In genomic region chr9:107386722-107387121, GRCm38 (mm10) we compare ENCODE assay signal across 8 mouse cellular contexts. TPM values are rescaled to one million over a fixed set of nuclear protein-coding genes. Genes with fewer than 3 reads are reported as not detected.
DNase-seq lines count a peak whose midpoint lies in the region; ATAC-seq lines count a peak whose summit lies in the region.

No protein-coding gene starts in this region.

- no peaks in the 10 kb centered on the region for H3K4me1 ChIP-seq in forebrain, embryonic 14.5 days (ENCODE audit: control insufficient read depth, insufficient read depth, low read length)

- H3K4me3 ChIP-seq in forebrain, embryonic 14.5 days (ENCODE audit: low read depth, low read length) = no peak overlapping the region

- WGBS in forebrain, embryonic 14.5 days = 64% methylated on average over 3 of the region's 3 CpGs

- DNase-seq in adrenal gland, postnatal 10 days = peak; percentile 39
- no peak for DNase-seq in adrenal gland, postnatal 25 days
- DNase-seq in right cerebral cortex, postnatal 14 days = peak; percentile 30
- no peak for DNase-seq in right cerebral cortex, postnatal 25 days
- DNase-seq in kidney, adult 9 months = peak; percentile 58
- peak; percentile 47 for DNase-seq in splenic B cell, adult 2 months (ENCODE audit: low read depth, low spot score)
- DNase-seq in forebrain, embryonic 14.5 days (ENCODE audit: low spot score) = no peak
- DNase-seq in left cerebral cortex, postnatal 14 days (ENCODE audit: low spot score in 2 of 2) = no peak

- H3K9me3 ChIP-seq in forebrain, embryonic 14.5 days (replicated peaks; ENCODE audit: control insufficient read depth, low read length) = no peaks in the 10 kb centered on the region

- no peaks in the 10 kb centered on the region for H3K36me3 ChIP-seq in splenic B cell, adult 2 months (ENCODE audit: control insufficient read depth, insufficient read depth, low read length, poor library complexity, severe bottlenecking)
- no peaks in the 10 kb centered on the region for H3K36me3 ChIP-seq in forebrain, embryonic 14.5 days (ENCODE audit: control insufficient read depth, insufficient read depth, low read length)

- H3K27ac ChIP-seq in forebrain, embryonic 14.5 days (ENCODE audit: low read depth, low read length) = no peak overlapping the region

- intact Hi-C loops in left cerebral cortex, postnatal 14 days (cut with DNase I) = loop anchor here (2.0 kb wide), 1 partner anchor 70 kb away; no protein-coding TSS in a partner anchor

- no peaks in the 10 kb centered on the region for H3K27me3 ChIP-seq in splenic B cell, adult 2 months (ENCODE audit: control insufficient read depth, insufficient read depth, low read length, poor library complexity, severe bottlenecking)
- peaks cover 19% of the 10 kb centered on the region for H3K27me3 ChIP-seq in forebrain, embryonic 14.5 days (replicated peaks; ENCODE audit: control insufficient read depth, insufficient read depth, low read length)

- H3K4me2 ChIP-seq in forebrain, embryonic 14.5 days (ENCODE audit: low read length) = no peak overlapping the region

- no peak overlapping the region for H3K9ac ChIP-seq in forebrain, embryonic 14.5 days (ENCODE audit: low read length)

- ATAC-seq in forebrain, embryonic 14.5 days = no peak

RNA-seq across cellular contexts. Expression of gene Cacna2d2, which starts 12.7 kb away (rescaled TPM):
- total RNA-seq in adrenal gland, postnatal 10 days (2021) = 1 to 10 TPM; 4.1 to 4.7 TPM
- total RNA-seq in adrenal gland, postnatal 25 days (2021) = 5.6 and 6.9 TPM in 2 replicates
- polyA plus RNA-seq in forebrain, embryonic 14.5 days (2014; fragmentation: Nextera tagmentation; extraction: Ambion mirVana) = 4.2 and 4.3 TPM in 2 replicates
- total RNA-seq in left cerebral cortex, postnatal 14 days (2021) = 10 to 100 TPM; 28.1 to 34.6 TPM

RNA-seq across cellular contexts. Expression of gene 6430571L13Rik, which starts 46.3 kb away (rescaled TPM):
- 10 to 100 TPM in 1 of 2 experiments, 1 to 10 TPM in 1; 4.0 to 10.9 TPM for total RNA-seq in adrenal gland, postnatal 10 days (2021)
- 1.4 and 1.5 TPM in 2 replicates for total RNA-seq in adrenal gland, postnatal 25 days (2021)
- polyA plus RNA-seq in forebrain, embryonic 14.5 days (2014; fragmentation: Nextera tagmentation; extraction: Ambion mirVana) = 2.0 and 2.3 TPM in 2 replicates
- 1 to 10 TPM; 2.4 to 3.4 TPM for total RNA-seq in left cerebral cortex, postnatal 14 days (2021)

RNA-seq across cellular contexts. Expression of gene Hemk1, which starts 48.6 kb away (rescaled TPM):
- total RNA-seq in adrenal gland, postnatal 10 days (2021) = 10 to 100 TPM; 24.1 to 33.5 TPM
- total RNA-seq in adrenal gland, postnatal 25 days (2021) = 21.9 and 23.0 TPM in 2 replicates
- polyA plus RNA-seq in forebrain, embryonic 14.5 days (2014; fragmentation: Nextera tagmentation; extraction: Ambion mirVana) = 14.0 and 15.7 TPM in 2 replicates
- 10 to 100 TPM; 16.5 to 16.6 TPM for total RNA-seq in left cerebral cortex, postnatal 14 days (2021)

Comparison
In these comparisons a context has a peak if more than half of its experiments do, and no peak if none do; other contexts are left out.
1. DNase-seq: peak in adrenal gland, postnatal 10 days (single experiment), right cerebral cortex, postnatal 14 days (single experiment), kidney, adult 9 months (single experiment) and splenic B cell, adult 2 months (single experiment); none in adrenal gland, postnatal 25 days (single experiment), right cerebral cortex, postnatal 25 days (single experiment), forebrain, embryonic 14.5 days (single experiment) and left cerebral cortex, postnatal 14 days (0 of 2).